Mouse (Mus musculus) forebrain, embryonic 16.5 days (tissue): Measurements from ENCODE around the gene Akirin2. TPM values are rescaled to one million over a fixed set of nuclear protein-coding genes. Genes with fewer than 3 reads are reported as not detected.

Source experiments
- ATAC-seq: fragments of 200-750 bp; cut with Nextera tagmentation; 2 replicates; pipeline ENCODE4 v1.8.0; 2017; ENCODE audit warnings: mild to moderate bottlenecking, moderate library complexity
- H3K27ac ChIP-seq: fragments of 300-500 bp; sonication (generic); 2 replicates; pipeline ENCODE4 v1.5.1; 2014; ENCODE audit warnings: low read length, control low read depth
- H3K27me3 ChIP-seq: fragments of 300-500 bp; sonication (generic); replicated peaks from 2 replicates; pipeline ENCODE4 v1.6.1; 2014; ENCODE audit warnings: low read length; ENCODE audit not compliant: control insufficient read depth, insufficient read depth
- H3K36me3 ChIP-seq: fragments of 300-500 bp; sonication (generic); 2 replicates; pipeline ENCODE4 v1.6.1; 2014; ENCODE audit not compliant: control insufficient read depth, insufficient read depth
- H3K4me1 ChIP-seq: fragments of 300-500 bp; sonication (generic); replicated peaks from 2 replicates; pipeline ENCODE4 v1.6.1; 2014; ENCODE audit warnings: low read length; ENCODE audit not compliant: control insufficient read depth, insufficient read depth
- H3K4me2 ChIP-seq: fragments of 300-500 bp; sonication (generic); 2 replicates; pipeline ENCODE4 v1.6.1; 2014; ENCODE audit warnings: mild to moderate bottlenecking, low read length, control low read depth
- H3K4me3 ChIP-seq: fragments of 300-500 bp; sonication (generic); replicated peaks from 2 replicates; pipeline ENCODE4 v1.5.1; 2014; ENCODE audit warnings: mild to moderate bottlenecking, low read length, control low read depth
- H3K9ac ChIP-seq: fragments of 300-500 bp; sonication (generic); replicated peaks from 2 replicates; pipeline ENCODE4 v1.6.1; 2014; ENCODE audit warnings: low read depth, low read length, control low read depth
- H3K9me3 ChIP-seq: fragments of 300-500 bp; sonication (generic); 2 replicates; pipeline ENCODE4 v1.6.1; 2016; ENCODE audit warnings: low read length; ENCODE audit not compliant: control insufficient read depth
- WGBS: fragments of 180-500 bp; shearing (Covaris S2); extraction: QIAGEN DNeasy Blood & Tissue Kit; methylation state at CpG from one replicate; pipeline ENCODE4 v1.1.7; 2014; 5-methylcytosine and 5-hydroxymethylcytosine counted together
- polyA plus RNA-seq: library from polyadenylated mRNA; unstranded; fragments of >200 nt; fragmentation: Nextera tagmentation; extraction: Ambion mirVana; gene quantifications from 2 replicates; pipeline ENCODE4 v1.2.1, GENCODE M21; 2015

Gene Akirin2
- 79.4 and 93.1 TPM in 2 replicates for polyA plus RNA-seq

DNA sequence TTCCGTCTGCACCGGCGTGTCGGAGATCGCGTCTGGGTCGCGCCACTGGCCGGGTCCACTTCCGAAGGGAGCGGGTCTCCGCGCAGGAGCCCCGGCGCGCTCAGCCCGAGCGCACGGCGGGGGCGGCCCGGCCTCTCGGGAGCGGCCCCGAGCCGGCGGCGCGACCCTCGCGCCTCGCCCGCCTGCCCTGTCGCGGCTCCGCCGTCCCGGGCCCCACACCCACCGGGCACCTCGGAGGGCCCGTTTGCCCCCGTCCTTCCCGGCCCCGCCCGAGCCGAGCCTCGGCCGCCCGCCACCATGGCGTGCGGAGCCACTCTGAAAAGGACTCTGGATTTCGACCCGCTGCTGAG is at the start of gene Akirin2:
TSS of gene Akirin2 (plus strand) at position 190 of the 350 bp plus-strand sequence.
- Histone ChIP-seq H3K4me2 (peak within 1 kb of the TSS; percentile 82), H3K9ac (peak within 1 kb of the TSS; percentile 99), H3K4me3 (peak within 1 kb of the TSS; percentile 100), H3K4me1 (peaks cover 19% of the 10 kb centered on the region), H3K36me3 (no peaks in the 10 kb centered on the region), H3K27ac (peak within 1 kb of the TSS; percentile 94), H3K27me3 (no peaks in the 10 kb centered on the region), H3K9me3 (no peaks in the 10 kb centered on the region)
- ATAC-seq: peak; percentile 73
- WGBS: 1% methylated on average over 46 of the region's 53 CpGs

DNA sequence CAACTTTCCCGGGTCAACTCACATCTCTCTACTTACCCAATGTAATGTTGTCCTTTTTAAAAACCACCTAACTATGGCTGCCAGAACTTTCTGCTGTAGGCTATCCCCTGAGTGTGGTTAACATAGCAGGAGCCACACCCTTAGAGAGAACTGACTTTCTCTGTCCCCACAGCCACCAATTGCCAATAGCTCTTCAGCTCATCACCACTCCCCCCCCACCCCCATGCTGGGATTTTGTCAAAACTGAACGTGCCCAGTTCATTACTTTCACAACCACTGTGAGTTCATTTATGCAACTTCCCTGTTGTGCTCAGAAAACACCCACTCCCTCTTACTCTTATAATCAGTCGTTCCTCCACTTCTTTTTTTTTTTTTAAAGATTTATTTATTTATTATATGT is 40.4 kb upstream of the Akirin2 start:
- Histone ChIP-seq H3K36me3 (no peaks in the 10 kb centered on the region), H3K4me3 (no peak overlapping the region), H3K27ac (no peak overlapping the region), H3K4me1 (no peaks in the 10 kb centered on the region), H3K27me3 (no peaks in the 10 kb centered on the region), H3K9ac (no peak overlapping the region), H3K9me3 (no peaks in the 10 kb centered on the region), H3K4me2 (no peak overlapping the region)
- WGBS: 86% methylated on average over 3 of the region's 3 CpGs
- no peak for ATAC-seq

DNA sequence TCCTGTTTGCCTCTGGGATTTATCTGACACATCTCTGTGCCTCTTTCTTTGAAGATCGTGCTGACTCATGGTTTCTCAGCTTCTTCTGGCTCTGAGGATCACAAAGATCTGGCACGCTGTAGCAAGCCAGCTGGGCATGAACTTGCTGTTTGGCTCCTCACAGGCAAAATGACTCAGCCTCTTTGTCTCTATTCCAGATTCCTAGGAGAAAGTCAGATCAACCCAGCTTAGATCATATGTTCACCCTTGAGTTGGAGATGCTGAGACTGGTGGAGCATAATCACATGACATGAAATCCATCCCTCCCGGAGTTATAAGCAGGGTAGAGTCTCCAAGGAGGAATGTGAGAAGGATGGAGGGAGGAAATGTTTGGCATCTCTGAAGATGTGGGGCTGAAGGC is 27.9 kb upstream of the Akirin2 start:
- no peak for ATAC-seq
- Histone ChIP-seq H3K36me3 (no peaks in the 10 kb centered on the region), H3K4me3 (no peak overlapping the region), H3K9ac (no peak overlapping the region), H3K27ac (no peak overlapping the region), H3K9me3 (no peaks in the 10 kb centered on the region), H3K4me2 (no peak overlapping the region), H3K27me3 (no peaks in the 10 kb centered on the region), H3K4me1 (no peaks in the 10 kb centered on the region)
- 72% methylated on average over 3 of the region's 3 CpGs for WGBS

DNA sequence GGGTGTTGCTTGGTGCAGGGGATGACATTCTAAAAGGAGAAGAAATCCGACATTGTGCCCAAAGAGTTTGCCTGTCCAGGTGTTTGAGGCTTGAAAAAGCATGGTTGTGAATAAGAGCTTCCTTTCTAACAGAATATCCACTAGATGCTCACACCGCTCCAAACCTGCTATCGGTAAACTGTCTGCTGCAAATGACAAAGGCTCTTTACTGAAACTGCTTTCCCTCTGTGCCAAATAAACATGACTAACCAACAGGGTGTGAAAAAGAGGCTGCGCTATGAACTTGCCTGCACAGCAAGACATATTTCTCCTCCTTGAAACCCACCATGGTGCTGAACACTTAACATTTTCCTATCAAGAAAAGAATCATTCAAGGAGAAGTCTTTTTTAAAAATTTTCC is 27.2 kb upstream of the Akirin2 start:
- 83% methylated on average over 4 of the region's 4 CpGs for WGBS
- Histone ChIP-seq H3K4me2 (no peak overlapping the region), H3K9ac (no peak overlapping the region), H3K4me1 (no peaks in the 10 kb centered on the region), H3K9me3 (no peaks in the 10 kb centered on the region), H3K36me3 (no peaks in the 10 kb centered on the region), H3K27ac (no peak overlapping the region), H3K27me3 (no peaks in the 10 kb centered on the region), H3K4me3 (no peak overlapping the region)
- ATAC-seq: no peak

DNA sequence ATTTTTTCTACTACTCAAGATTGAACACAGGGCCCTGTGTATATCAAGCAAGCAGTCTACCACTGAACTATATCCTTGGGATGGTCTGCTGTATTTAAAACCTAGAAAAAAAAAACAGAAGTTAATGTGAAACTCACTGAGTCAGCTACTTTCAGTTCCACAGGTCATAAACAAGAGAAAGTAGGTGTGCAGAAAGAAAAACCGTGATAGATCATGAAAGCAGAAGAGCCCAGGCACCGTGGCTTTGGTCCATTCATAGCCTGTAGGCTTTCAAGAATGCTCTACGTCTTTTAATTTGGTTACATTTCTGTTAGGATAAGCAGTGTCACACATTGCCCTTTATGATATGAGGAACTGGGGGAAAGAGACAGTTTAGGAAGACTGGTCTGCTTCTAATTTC is 24.0 kb upstream of the Akirin2 start:
- WGBS: 85% methylated on average over 3 of the region's 3 CpGs
- Histone ChIP-seq H3K9me3 (no peaks in the 10 kb centered on the region), H3K4me3 (no peak overlapping the region), H3K27me3 (no peaks in the 10 kb centered on the region), H3K36me3 (no peaks in the 10 kb centered on the region), H3K4me2 (no peak overlapping the region), H3K9ac (no peak overlapping the region), H3K4me1 (no peaks in the 10 kb centered on the region), H3K27ac (no peak overlapping the region)
- ATAC-seq: no peak

DNA sequence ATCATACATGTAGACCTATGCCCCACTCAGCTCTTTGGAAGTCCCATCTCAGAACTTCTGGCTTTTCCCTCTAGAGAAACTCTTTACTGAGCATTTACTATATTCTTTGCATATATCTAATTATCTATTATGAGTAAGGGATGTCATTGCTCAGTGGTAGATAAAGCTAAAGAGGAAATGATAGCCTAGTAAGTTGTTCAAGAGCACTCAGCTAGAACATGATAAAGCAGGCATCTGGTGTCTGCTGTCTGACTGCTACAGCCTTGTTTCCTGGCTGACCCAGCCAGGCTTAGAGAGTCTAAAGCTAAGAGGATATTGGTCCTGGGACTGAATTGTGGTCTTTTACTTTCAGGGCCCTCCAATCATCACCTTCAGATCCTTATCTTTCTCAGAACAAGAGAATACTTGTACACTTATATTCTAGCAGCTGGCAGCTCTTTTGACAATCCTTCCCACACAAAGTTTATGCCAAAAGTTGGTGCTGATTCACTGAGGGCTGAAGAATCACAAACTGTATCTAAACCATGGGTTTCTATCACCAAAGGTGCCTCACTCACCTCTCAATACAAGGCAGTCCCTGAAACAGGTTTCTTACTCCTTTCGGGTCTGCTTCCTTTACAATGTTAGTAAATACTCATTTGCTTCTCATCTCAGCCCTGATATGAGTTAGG is 22.2 kb upstream of the Akirin2 start:
- Histone ChIP-seq H3K4me1 (no peaks in the 10 kb centered on the region), H3K9me3 (no peaks in the 10 kb centered on the region), H3K4me2 (no peak overlapping the region), H3K4me3 (no peak overlapping the region), H3K9ac (no peak overlapping the region), H3K36me3 (no peaks in the 10 kb centered on the region), H3K27me3 (no peaks in the 10 kb centered on the region), H3K27ac (no peak overlapping the region)
- no peak for ATAC-seq
- WGBS: 93% methylated on average over 1 of the region's 1 CpGs

DNA sequence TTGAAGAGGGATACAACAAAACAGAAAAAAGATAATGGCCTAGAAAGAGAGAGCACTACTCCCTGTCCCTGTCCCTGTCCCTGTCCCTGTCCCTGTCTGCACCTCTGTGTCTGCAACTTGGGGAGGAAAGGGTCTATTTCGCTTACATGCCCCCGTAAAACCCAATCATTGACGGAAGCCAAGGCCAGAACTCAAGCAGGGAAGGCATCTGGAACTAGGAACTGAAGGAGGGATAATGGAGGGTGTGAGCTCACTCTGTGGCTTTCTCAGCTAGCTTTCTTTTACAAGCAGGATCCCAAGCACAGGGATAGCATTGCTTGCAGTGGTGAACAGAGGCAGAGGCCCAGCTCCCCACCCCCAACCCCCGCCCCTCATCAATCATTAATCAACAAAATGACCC is 21.4 kb upstream of the Akirin2 start:
- WGBS: 59% methylated on average over 4 of the region's 4 CpGs
- H3K36me3 ChIP-seq: no peaks in the 10 kb centered on the region
- no peaks in the 10 kb centered on the region for H3K4me1 ChIP-seq
- H3K4me3 ChIP-seq: no peak overlapping the region
- no peak overlapping the region for H3K27ac ChIP-seq
- no peak for ATAC-seq
- no peak overlapping the region for H3K9ac ChIP-seq
- H3K4me2 ChIP-seq: no peak overlapping the region
- H3K9me3 ChIP-seq: no peaks in the 10 kb centered on the region
- H3K27me3 ChIP-seq: no peaks in the 10 kb centered on the region

DNA sequence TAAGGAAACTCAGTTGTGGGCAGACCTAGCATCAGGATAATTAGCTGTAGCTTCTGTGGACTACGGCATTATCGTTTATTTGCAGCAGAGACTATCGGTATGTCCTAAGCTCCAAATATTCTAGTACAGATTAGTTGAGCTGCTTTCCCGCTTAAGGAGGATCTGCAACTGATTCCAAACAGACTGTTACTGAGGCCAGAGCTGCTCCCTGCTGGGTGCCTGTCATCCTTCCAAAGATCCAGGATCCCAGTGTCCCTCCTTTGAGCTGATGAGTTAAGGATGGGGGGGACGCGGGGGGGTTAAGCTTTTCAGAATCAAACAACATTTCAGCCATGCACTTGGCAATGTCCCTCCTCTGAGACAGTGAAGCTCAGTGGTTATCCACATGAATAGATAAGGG is 20.8 kb upstream of the Akirin2 start:
- ATAC-seq: no peak
- Histone ChIP-seq H3K4me3 (no peak overlapping the region), H3K27ac (no peak overlapping the region), H3K9me3 (no peaks in the 10 kb centered on the region), H3K4me1 (no peaks in the 10 kb centered on the region), H3K4me2 (no peak overlapping the region), H3K36me3 (no peaks in the 10 kb centered on the region), H3K27me3 (no peaks in the 10 kb centered on the region), H3K9ac (no peak overlapping the region)
- 79% methylated on average over 6 of the region's 6 CpGs for WGBS

DNA sequence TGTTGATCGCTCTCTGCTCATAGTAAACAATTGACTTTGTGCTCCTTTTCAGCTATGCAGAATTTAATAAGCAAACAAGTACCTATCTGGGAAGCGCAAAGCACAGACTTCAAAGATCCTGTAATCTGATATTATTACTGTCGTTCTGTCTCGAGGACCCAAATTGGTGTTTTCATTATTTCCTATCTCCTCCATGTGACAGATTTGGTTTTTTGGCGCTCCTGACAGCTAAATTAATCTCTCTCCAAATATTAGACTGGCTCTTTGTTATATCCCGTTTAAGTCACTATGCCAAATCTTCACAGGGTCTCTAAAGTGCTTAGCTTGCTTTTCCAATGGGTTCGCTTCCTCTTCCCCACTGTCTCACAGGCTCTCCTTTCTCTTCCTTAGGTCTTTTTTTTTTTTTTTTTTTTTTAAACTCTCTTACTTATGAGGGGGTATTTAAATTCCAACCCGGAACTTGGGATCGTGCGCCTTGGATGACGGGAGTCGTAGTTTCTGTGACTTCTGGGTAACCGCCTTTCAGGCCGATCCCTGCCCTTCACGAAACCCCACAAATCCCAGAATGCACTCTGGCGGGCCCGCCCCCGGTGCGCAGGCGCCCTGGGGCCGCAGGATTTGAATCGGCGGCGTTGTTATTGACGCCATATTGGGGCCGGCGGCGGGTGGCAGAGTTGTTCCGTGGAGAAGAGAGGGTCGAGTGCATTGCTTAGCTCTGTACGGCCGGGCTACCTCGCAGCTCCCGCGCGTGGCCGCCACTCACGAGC is 573 bp upstream of the Akirin2 start:
- peaks cover 13% of the 10 kb centered on the region for H3K4me1 ChIP-seq
- H3K9ac ChIP-seq: peak overlapping the region; percentile 99
- H3K4me2 ChIP-seq: peak overlapping the region; percentile 65
- ATAC-seq: peak; percentile 96
- WGBS: 2% methylated on average over 38 of the region's 38 CpGs
- no peaks in the 10 kb centered on the region for H3K36me3 ChIP-seq
- peak overlapping the region; percentile 100 for H3K4me3 ChIP-seq
- peak overlapping the region; percentile 94 for H3K27ac ChIP-seq
- H3K27me3 ChIP-seq: no peaks in the 10 kb centered on the region
- H3K9me3 ChIP-seq: no peaks in the 10 kb centered on the region
